ENCODE assay signal across 9 mouse cellular contexts in the genomic region with DNA sequence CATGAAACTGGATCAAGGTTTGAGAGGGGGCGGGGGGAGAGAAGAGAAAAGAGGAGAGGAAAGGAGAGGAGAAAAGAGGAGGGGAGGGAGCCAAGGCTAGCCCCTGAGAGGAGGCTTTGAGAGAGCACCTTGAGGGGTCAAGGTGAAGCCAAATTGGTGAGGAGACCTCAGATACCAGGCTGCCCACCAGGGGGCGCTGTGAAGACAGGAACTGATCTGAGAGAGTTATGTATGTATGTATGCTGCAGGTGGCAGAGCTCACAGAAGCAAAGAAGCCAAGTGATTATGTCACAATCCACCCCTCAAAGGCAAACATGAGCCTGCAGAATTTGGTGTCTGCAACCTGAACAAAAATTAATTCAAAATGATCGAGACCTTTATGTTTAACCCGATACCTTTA. TPM values are rescaled to one million over a fixed set of nuclear protein-coding genes. Genes with fewer than 3 reads are reported as not detected.
DNase-seq lines count a peak whose midpoint lies in the region; ATAC-seq and TF ChIP-seq lines count a peak whose summit lies in the region.
"Had no signal": no experiment of that assay in that cellular context is flagged by ENCODE, and none has a peak within 500 bp of the region (broad histone marks: within the 10 kb centered on the region; RNA-seq: fewer than 3 reads in every experiment).

No protein-coding gene starts in this region.

- peak; percentile 89 for ATAC-seq in erythroid progenitor cell, adult 5-6 weeks (replicated peaks; ENCODE audit: low FRiP score, poor library complexity, severe bottlenecking)

- intact Hi-C loops in heart, postnatal 36 days (cut with DNase I): loop anchor here (1.0 to 10.0 kb wide), 3 partner anchors 44 to 396 kb away; no protein-coding TSS in a partner anchor

- peak; percentile 82 for DNase-seq in ES-E14 (ENCODE audit: low read depth, low spot score)
- DNase-seq in brain, adult 2 months (ENCODE audit: low read depth, low spot score): peak; percentile 93
- peak; percentile 82 to 88 for DNase-seq in heart, postnatal 36 days
- DNase-seq in layer of hippocampus, adult 9-10 months (ENCODE audit: low spot score): peak; percentile 62
- peak; percentile 90 for DNase-seq in lung, postnatal 10 days
- DNase-seq in right cerebral cortex, adult 18-20 months: peak; percentile 74
- peak; percentile 69 to 86 for DNase-seq in urinary bladder, adult 18-20 months (ENCODE audit: low spot score in 2 of 2)

- no peak overlapping the region for H3K27ac ChIP-seq in ES-E14 (ENCODE audit: insufficient read depth, low read depth, low read length, poor library complexity, severe bottlenecking)
- H3K27ac ChIP-seq: limb, embryonic 13.5 days had no signal

- peaks cover 16% of the 10 kb centered on the region for H3K36me3 ChIP-seq in ES-E14 (ENCODE audit: control insufficient read depth, insufficient read depth, low read length, poor library complexity, severe bottlenecking)

- no peaks in the 10 kb centered on the region for H3K9me3 ChIP-seq in ES-E14 (ENCODE audit: control insufficient read depth, insufficient read depth, low read depth, low read length)
- H3K9me3 ChIP-seq: limb, embryonic 13.5 days had no signal

- no peak overlapping the region for H3K4me3 ChIP-seq in ES-E14 (ENCODE audit: insufficient read depth in 1 of 2, low read depth in 1 of 2, low read length in 2 of 2, poor library complexity in 1 of 2, severe bottlenecking in 1 of 2)
- H3K4me3 ChIP-seq: limb, embryonic 13.5 days had no signal

- H3K9ac ChIP-seq in ES-E14 (ENCODE audit: insufficient read depth, low read depth, low read length, poor library complexity, severe bottlenecking): no peak overlapping the region
- H3K9ac ChIP-seq: limb, embryonic 13.5 days had no signal

- no peaks in the 10 kb centered on the region for H3K4me1 ChIP-seq in ES-E14 (ENCODE audit: control insufficient read depth in 2 of 2, insufficient read depth in 2 of 2, low read length in 2 of 2, poor library complexity in 1 of 2)
- H3K4me1 ChIP-seq: limb, embryonic 13.5 days had no signal

- in situ Hi-C loops in ES-E14 (cut with MboI; ENCODE audit: low sequenced_read_pairs in 2 of 2, unreplicated experiment in 2 of 2): no loop called here

TF ChIP-seq in ES-E14, 5 proteins besides CTCF, POLR2A, EP300 and RAD21:
- TF ChIP-seq ZC3H11A (IDR thresholded peaks at IDR 0.05; ENCODE audit: borderline replicate concordance, low read depth, low read length): no peak
- no peak for TF ChIP-seq MAFK (IDR thresholded peaks at IDR 0.05; ENCODE audit: insufficient read depth, low read depth, low read length)
- no peak for TF ChIP-seq ZNF384 (IDR thresholded peaks at IDR 0.05; ENCODE audit: low read depth, low read length)
- TF ChIP-seq CHD2 (IDR thresholded peaks at IDR 0.05; ENCODE audit: low read depth, low read length): no peak
- TF ChIP-seq HCFC1 (IDR thresholded peaks at IDR 0.05; ENCODE audit: borderline replicate concordance, insufficient read depth, low read length): no peak

RNA-seq across cellular contexts. Expression of gene Ubqln1, which starts 27.0 kb away (rescaled TPM):
- 60.2 and 91.7 TPM in 2 replicates for total RNA-seq in ES-E14 (2012; rRNA removed)
- 35.0 and 39.4 TPM in 2 replicates for total RNA-seq in erythroid progenitor cell, adult 5-6 weeks (2015; ENCODE audit: low replicate concordance)
- total RNA-seq in erythroid progenitor cell, adult 5-6 weeks (2017; ENCODE audit: low replicate concordance): 19.4 and 32.5 TPM in 2 replicates
- total RNA-seq in heart, postnatal 36 days (2021): 10 to 100 TPM; 47.8 to 49.6 TPM

RNA-seq across cellular contexts. Expression of gene Idnk, which starts 31.0 kb away (rescaled TPM):
- 9.6 and 11.3 TPM in 2 replicates for total RNA-seq in ES-E14 (2012; rRNA removed)
- total RNA-seq in erythroid progenitor cell, adult 5-6 weeks (2015; ENCODE audit: low replicate concordance): 20.5 and 37.8 TPM in 2 replicates
- total RNA-seq in erythroid progenitor cell, adult 5-6 weeks (2017; ENCODE audit: low replicate concordance): 13.5 and 18.4 TPM in 2 replicates
- total RNA-seq in heart, postnatal 36 days (2021): 10 to 100 TPM; 25.0 to 26.6 TPM
